Mouse (Mus musculus) CD4-positive, CD25-positive, alpha-beta regulatory T cell, adult 9 weeks (primary cell): ENCODE measurements around the gene Olfr1402. TPM values are rescaled to one million over a fixed set of nuclear protein-coding genes. Genes with fewer than 3 reads are reported as not detected.

Experiments
- polyA plus RNA-seq: library from polyadenylated mRNA; unstranded; fragments of 100-300 nt; shearing (Covaris generic); gene quantifications from one replicate; pipeline ENCODE4 v1.2.1, GENCODE M21; 2017

Gene Olfr1402
- not detected for polyA plus RNA-seq

DNA sequence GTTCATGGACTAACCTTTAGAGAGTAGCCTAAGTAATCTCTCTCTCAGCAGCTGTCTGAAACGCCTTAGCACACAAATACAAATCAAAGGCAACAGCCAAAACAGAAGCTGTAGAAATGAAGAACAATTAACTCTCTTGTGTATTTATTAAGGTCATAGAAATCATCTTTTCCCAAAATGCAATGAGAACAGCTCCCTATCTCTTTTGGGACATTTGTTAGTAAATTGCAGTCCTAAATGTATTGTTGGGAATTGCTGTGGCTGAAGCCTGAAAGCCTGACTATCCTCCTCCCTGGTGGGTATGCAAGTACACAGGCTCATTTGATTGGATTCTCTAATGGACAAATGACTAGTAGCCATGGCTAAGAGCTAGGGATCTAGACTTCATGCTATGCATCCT is at the start of gene Olfr1402:
Gene Olfr1402, minus strand, starts transcription at position 101 of the 400 bp plus-strand sequence.

Other genes with a start within 250 kb of the Olfr1402 start
- 6.8 TPM for gene Bcl9, start 124.1 kb downstream of the Olfr1402 start, polyA plus RNA-seq
- gene Chd1l, start 188.2 kb upstream of the Olfr1402 start, polyA plus RNA-seq, result 32.3 TPM
- 16.8 TPM for gene Fmo5, start 206.8 kb upstream of the Olfr1402 start, polyA plus RNA-seq
- 4.1 TPM for gene Prkab2, start 236.2 kb upstream of the Olfr1402 start, polyA plus RNA-seq